Mouse (Mus musculus) urinary bladder, adult 2 months (tissue): ENCODE measurements around the gene Fam214a. TPM values are rescaled to one million over a fixed set of nuclear protein-coding genes. Genes with fewer than 3 reads are reported as not detected.

Source experiments
- DNase-seq: peaks from one replicate; pipeline ENCODE4 v3.0.0; 2022; ENCODE audit warnings: low spot score
- polyA plus RNA-seq: library from polyadenylated mRNA; depleted of rRNA; stranded (reverse); fragments of >200 nt; gene quantifications from 2 replicates; pipeline ENCODE4 v1.2.3, GENCODE M21; 2012

Gene Fam214a
- polyA plus RNA-seq, 1 experiment = 19.4 TPM

DNA sequence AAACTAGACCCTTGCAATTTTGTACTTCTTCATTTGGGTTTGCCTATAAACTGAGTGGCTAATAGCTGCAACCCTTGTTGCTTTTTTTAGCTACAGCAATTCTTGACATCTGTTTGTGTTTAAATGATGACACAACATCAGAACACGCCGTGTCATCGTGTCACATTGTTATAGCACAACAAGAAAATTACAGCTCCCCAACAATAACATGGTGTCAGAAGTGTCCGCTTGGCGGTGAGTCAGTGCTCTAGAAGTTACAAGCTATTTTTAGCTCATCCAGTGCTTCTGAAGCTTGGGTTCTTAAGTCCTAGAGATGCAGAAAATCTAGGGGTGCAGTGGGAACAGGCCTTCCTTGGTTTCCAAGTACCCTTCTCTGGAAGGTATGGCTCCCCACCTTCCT lies 578 bp upstream of the Fam214a start:
- DNase-seq = no peak

DNA sequence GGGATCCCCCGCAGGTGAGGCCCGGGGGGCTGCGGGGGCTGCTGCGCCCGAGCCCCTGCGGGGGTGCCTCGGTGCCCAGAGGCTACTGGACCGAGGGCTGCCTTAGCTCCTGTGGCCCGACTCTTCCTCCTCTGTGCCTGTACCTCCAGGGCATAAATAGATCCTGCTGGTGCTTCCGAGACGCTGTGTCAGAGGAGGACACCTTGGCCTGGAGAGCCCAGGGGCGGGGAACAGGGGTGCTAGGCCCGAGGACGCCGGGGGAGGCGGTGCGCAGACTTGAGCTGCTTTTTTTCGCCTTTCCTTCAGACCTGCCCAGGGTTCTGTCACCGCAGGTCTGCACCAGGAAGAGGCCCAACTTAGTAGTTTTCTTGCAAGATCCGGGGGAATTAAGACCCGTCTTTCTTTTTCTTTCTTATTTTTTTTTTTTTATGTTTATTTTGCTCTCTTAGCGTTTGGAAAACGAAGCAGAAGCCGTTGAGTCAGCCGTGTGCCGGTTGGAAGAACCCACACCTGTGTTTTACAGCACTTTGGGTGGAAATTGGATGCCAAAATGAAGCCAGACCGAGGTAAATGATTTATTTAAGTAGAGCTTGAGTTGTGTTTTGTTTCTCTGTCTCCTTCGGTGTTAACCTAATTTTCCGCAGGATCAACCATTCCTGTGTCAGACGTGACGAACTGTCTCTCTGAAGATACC lies 728 bp downstream of the Fam214a start:
- peak; percentile 64 for DNase-seq

DNA sequence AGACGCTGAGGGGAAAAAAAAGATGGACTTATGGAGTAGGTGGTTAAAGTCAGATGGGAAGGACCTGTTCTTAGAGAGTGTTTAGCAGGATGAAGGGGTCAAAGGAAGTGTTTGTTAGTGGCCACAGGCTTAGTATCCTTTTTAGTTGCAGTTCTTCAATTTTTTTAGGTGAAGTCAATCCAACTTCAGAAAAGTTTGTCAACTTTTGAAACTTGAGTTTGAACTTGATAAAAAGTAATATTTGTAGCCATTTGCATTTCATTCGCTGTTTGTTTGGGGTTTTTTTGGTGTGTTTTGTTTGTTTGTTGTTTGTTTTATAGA lies 1.2 kb downstream of the Fam214a start:
- no peak for DNase-seq

DNA sequence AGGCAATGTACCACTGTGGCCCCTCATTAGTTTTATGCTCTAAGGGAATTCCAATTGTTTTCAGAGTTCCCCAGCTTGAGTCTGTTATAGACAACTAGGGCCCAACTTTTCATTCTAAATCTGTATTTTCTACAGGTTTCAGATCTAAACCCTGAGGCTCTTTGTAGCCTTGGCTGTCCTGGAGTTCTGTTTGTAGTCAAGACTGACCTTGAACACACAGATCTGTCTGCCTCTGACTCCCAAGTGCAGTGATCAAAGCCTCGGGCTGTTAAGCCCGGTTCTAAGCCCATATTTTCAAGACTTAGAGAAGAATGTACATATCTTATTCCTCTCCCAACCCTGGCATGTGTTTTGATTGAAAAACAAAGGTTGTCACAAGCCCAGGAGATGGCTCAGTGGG lies 1.7 kb downstream of the Fam214a start:
- DNase-seq = no peak

DNA sequence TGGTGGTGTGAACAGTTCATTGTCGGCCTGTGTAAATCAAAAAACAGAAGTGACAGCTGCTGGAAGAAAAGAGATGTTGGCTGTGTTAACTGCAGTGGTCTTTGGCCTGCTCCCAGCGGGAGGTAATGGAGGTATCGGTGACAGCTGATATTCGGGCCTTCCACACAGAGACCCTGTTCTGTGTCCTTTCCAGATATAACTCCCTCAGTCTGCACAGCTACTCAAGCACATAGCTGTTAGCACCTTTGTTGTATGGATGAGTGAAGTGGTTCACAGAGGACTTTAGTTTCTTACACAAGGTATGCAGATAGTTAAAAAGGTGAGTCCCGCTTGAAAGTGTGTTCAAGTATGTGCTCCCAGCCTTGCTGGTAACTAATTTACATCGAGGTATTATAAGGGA lies 7.9 kb downstream of the Fam214a start:
- no peak for DNase-seq

DNA sequence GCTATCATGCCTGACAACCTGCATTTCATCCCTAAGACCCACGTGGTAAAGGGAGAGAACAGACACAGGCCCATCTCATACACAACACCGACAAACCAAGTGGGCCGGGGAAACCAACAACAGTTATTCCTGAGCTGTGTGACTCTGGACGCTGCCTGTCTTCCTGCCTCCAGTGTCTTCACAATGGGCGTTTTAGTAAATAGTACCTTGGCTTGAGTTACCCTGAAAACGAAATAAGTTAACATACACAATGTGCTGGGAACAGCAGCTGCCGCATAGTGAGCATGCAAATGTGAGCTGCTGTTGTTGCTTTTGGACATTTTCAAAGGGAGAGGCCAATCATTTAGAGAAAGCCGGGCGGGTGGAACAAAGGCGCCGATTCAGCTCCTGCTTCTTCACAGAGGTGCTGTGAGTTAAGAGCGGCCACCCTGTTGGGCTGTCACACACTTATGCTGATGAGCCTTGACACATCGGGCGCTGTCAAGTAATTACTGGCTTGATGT lies 8.4 kb downstream of the Fam214a start:
- DNase-seq = no peak

DNA sequence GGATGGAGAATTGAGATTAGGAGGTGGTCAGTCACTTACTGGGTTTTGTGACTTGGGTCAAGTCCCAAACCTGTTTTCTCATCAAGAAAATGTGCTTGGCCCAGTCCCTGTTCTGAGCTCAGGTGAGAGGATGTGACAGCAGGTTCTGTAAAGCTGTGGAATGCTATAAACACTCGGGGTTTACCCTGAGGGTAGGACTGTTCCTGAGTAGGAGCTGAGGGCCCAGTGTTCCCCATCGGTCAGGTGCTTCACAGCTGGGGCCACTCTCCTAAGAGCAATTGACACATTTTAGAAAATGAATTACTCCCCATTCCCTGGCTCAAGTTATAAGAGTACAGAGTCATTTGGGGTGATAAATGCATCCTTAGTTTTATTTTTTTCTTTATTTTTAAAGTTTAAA lies 11.3 kb downstream of the Fam214a start:
- no peak for DNase-seq

DNA sequence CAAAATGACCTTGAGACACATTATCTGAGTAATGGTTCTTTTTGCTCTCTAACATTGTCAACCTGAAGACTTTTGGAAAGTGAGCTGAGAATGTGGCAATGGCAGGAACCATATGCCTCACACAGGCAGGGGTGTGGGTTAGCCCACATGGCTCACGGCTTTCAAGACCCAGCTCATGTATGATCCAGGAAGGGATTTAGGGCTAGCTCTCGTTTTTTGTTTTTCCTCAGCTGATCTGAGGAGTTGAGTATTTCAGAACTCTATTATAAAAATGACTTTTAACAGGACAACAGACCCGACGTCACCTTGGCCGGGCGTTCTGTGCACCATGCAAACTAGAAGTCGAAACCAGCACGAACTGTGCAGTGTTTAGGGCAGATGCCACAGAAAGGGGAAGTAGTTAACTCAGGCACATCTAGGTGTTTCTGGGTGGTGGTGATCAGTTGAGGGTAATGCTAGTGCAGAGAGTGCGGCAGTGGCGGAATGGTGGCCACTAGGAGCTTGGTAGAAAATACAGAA lies 12.2 kb downstream of the Fam214a start:
- DNase-seq = no peak

DNA sequence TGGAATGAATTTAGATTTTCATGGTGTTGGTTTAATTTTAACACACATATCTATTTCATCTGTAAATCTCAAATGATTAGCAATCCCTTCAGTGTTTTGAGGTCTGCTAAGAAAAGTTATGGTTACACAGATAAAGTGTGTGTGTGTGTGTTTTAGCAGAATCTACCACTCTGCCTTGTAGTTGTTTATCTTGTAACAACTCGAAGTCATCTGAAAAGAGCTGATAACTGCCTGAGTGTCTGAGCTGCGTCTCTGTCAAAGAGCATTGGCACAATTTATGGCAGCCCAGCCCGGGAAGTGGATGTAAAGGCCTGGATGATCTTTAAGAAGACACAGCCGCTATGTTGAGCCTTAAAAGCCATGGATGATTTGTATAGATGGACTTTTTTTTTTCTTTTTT lies 13.5 kb downstream of the Fam214a start:
- no peak for DNase-seq

DNA sequence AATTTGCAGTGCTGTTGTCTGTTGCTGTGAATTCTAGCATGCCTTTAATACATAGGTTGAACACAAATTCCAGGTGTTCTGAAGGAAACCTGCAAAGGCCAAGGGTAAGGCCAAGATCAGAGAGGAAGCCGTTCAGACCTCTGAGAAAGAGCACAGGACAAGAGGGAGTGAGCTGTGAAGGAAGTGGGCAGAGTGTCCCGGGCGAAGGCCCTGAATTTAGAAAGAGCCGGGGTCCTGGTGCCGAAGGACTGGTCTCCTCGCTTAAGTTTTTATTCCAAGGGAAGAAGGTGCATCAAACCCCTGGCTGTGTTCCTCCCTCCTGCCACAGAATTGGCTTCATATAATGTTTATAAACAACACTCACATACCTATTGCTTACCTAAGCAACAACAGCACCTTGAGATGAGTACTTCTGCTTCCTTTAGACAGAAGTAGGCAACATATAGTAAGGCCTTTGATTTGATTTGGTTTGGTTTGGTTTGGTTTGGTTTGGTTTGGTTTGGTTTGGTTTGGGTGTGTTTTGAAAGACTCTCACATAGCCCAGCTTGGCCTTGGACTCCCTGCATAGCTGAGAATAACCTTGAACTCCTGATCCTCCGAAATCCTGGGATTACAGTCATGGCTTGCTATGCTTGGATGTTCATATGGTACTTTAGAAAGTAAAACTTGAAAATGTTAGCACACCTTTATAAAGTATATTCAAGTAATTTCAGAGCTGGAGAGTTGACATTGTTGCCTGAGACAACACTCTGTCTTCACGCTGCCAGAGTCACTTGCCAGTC lies 16.2 kb downstream of the Fam214a start:
- DNase-seq = no peak

DNA sequence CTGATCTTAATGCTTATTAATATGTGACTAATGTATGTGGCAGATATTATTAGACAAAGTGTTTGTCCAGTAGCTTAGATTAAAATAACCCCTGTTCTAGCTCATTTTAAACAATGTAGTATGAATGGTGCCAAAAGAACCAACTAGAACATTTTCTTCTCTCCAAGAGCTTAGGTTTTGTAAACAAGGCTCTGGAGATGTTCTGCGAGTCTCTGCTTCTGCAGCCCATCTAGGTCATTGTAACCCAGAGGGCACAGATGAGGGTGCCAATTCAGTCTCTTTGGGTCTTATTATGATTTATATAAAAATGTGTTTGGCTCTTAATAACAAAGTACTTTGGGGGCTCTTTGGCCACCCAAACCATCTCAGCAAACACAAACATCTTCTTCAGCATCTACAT lies 17.9 kb downstream of the Fam214a start:
- DNase-seq = no peak

DNA sequence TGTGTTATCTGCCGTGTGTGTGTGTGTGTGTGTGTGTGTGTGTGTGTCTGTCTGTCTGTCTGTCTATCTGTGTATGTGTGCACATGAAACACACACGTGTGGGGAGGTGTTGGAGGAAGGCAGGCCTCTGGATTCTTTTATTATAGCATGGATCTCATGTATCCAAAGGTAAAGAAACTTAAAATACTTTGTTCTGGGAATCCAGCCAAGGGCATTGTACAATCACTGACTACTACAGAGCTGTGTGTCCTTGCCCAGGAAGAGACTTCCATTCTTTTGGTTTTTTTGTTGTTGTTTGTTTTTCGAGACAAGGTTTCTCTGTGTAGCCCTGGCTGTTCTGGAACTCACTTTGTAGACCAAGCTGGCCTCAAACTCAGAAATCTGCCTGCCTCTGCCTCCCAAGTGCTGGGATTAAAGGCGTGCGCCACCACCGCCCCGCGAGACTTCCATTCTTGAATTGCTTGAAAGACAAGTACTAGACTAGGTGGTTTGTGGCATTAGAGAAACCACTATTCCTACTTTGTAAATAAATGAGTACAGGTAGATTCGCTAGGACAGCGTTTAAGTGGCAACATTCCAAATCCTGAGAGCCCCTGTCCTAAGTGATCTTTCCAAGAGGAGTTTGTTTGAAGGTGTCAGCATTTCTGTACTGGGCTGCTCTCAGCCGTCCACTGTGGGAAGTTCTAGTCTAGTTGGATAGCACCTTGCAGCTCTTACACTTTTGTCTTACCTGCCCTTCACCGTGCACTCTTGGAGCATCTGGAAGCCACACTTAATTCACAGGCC lies 18.7 kb downstream of the Fam214a start:
- DNase-seq = no peak

DNA sequence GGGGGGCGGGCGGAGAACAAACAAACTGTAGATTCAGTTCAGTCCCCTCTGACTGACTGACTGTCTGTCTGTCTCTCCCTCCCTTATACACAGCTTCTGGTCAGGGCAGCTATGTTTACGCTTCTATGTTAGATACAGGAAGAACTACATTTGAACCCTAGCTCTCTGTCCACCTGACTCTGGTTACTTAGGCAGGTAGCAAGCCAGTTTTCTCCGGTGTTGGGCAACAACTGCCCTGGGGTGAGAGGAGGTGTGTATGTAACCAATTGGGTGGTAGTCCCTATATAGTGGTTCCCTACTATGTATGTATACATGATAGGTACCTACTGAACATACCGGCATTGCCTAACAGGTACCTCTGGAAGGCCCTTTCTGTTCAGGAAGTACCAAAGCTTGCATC lies 20.1 kb downstream of the Fam214a start:
- no peak for DNase-seq

DNA sequence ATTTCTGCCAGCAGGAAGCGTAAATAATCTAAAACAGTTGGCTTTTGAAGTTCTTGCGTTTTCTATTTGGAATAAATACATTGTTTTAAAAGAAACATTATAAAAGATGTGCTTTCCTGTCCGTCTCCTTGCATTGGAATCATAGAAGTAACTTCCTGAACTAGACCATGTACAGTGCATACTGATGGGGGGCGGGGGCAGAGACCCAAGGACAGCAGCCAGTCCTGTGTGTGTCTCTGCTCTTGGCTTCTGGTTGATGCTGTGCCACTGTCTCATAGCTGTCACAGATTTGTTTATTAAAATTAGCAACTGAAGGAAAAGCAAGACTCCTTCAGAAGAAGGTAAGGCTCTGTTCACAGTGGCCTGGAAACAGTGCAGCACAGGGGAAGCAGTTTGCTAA lies 20.5 kb downstream of the Fam214a start:
- DNase-seq = no peak

DNA sequence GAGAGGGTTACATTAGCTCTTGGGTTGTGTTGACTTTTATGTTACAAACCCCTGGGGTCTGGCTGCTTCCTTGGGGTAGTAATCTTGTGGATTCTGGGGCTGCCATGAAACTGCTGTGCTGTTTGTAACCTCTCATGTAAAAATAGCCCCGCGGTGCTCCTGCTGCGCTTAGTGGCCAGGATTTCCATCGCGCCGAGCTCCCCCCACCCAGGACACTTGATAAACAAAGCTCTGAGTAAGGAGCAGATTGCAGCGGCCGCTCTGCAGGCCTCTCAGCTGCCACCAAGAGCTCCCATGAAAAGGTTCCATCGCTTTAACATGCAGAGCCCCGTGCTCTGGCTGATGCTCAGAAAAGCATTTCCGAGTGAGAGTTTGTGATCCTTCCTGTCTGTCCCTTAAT lies 22.1 kb downstream of the Fam214a start:
- DNase-seq = no peak

DNA sequence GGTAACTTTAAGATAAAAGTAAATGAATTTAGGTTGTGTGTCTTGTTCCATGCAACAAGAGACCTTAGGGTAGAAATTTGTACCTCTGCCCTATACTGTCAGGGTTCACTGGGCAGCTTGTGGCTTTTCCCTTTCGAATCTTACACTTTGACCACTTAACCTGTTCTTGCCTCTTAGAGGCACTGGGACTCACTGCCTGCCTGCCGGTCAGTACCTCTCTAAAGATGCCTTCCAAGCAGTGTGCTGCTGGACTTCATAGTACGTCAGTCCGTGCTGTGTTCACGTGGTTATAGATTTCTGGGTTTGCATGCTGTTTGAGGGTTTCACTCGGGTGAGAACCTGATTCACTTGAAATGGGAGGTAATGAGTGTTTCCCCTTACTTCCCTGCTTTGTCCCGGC lies 22.7 kb downstream of the Fam214a start:
- DNase-seq = no peak

DNA sequence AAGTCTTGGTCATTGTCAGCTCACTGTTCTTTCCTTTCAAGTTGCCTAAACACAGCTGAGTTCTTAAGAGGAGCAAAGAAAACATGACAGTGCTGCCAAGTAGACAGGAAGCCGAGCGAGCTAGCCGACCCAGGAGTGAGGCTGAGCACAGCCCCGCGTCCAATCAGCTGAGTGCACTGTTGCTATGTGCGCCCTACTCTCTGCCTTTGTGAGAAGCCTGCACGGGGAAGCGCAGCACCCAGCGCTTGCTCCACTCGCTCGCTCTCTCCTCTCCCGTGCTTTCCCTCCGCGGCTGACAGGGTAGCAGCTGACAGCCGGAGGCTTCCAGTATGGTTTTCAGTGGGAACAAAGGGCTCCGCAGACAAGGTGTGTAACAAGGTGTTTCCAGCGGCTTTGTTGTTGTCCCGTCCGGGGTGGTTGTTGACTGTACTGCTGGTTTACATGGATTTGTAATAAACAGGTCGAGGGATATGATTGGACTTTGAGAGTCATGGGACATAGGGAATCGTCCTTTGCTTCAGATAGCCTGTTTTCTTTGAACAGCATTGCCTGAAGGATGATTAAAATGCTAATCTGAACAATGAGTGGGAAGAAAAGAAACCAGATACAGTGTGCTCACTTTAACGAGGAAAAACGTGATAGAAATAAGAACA lies 23.4 kb downstream of the Fam214a start:
- peak; percentile 72 for DNase-seq

DNA sequence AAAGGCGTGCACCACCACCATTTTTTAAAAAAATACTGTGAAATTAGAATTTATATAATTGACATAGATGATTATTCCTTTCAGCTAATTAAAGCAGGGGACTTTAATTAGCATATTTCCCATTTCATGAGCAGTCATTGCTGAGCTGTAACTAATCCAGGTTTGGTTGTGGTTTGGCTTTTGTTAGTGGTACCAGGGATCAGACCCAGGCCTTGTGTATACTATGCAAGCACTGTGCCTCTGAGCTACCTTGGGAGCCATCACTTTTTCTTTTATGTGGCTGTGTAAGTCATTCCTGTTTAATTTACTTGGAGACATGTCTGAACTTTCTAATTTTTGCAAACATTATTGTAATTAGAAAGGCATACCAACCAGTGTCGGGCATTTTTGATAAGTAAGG lies 24.6 kb downstream of the Fam214a start:
- DNase-seq = no peak

DNA sequence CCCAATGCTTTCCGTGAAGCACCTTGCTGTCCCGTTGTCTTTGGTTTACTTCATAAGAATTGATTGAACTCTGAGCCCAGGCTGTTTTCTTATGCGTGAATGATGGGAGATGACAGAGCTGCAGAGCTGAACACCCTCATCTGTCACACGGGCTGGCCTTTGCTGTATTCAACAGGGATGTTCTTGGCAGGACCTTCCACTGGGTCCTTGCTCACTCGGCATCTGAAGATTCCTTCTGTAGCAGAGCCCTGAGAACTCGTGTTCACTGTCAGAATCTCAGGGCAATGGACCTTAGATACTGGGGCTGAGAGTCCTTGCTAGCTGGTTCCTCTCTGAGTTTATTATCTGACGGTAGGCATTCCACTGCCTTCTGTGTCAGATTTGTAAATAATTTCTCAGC lies 25.3 kb downstream of the Fam214a start:
- DNase-seq = no peak

DNA sequence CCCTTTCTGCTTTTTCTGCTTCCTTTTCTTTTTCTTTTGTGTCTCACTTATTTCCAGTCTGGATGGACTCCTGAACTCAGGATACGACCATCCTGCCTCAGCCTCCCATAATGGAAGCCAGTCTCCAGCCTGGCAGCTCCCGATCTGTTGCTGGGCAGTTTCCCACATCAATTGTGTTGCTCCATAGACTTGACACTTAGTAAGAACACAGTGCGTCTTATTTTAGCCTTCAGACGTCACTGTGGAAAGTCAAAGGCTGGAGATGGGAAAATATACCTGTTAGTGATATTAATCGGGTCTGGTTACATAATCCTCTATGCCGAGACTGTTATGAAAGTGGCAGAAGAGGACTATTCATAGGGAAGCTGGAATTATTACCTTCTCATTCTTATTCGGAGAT lies 26.2 kb downstream of the Fam214a start:
- no peak for DNase-seq

DNA sequence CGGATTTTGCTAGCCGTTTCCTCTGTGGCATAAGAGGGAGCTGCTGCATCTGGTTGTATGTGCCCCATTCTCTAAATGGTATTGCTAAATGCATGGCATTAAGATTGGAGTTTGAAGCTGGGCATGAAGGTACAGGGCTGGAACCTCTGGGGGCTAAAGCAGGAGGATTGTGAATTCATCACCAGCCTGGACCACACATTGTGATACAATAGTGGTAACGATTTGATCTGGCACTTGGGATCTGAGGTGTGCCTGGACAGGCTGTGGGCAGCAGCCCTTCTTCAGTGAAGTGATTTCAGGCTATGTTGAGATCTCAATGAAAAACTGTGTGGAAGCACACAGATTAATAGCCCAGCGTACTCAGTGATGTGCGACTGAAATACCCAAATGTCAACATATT lies 26.7 kb downstream of the Fam214a start:
- no peak for DNase-seq

DNA sequence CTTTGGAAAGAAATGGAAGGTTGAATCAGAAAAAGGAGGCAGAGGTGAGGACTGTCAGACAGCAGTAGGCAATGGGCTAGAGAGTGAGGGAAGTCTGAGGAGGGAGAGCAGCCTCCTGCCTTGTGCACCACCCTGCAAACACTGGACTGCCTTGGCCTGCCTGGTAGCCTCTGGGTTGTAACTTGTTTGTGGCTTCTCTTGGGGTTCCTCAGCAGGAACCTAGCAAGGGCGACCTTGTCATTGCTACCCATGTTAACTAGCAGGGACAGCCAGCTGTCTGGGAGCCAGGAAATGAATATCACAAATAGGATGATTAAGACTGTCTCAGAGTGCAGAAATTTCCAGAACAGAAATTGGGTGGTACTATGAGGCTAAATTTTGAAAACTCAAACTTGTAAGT lies 27.2 kb downstream of the Fam214a start:
- no peak for DNase-seq
